Mouse (Mus musculus) cerebellum, postnatal 25 days (tissue): ENCODE data around the gene Trim9.

ENCODE experiments used
- DNase-seq, 2 experiments: peaks; one replicate each; pipeline ENCODE4 v3.0.0; 2021; ENCODE audit warnings: mixed read lengths in 2 of 2

Trim9 gene

DNA sequence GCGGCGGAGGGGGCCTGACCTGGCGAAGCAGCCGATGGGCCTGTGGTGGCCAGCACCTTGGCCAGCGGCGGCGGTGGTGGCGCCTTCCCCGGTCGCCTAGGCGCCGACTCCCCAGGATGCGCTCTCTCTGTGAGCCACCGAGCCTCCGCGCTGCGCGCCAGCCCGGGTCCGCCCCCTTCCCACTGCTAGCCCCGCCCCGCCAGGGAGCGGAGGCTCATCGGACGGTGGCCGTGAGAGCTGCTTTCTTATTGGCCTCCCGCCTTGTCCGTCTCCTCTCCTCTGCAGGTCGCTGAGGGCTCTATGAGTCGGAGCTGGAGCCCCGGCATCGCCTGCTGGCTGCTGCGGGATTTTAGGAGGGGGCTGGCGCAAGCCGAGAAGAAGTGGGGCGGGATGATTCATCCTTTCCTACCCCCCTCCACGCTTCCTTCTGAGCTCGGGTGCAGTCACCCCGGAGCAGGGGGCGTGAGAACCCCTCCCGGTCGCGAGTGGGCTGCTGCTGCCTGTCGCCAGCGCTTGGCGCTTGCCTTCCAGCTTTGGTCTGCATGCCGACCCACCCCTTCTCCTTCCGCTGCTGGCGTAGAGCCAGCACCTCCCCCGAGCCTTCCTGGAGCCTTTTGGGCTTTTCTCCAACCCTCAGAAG lies at the start of gene Trim9:
TSS of gene Trim9 (minus strand) at position 413 of the 640 bp plus-strand sequence.
- DNase-seq, result peak; percentile 99

GRCm38 (mm10) chr12:70395061-70395460 lies 47.6 kb upstream of the Trim9 start:
- no peak for DNase-seq

DNA sequence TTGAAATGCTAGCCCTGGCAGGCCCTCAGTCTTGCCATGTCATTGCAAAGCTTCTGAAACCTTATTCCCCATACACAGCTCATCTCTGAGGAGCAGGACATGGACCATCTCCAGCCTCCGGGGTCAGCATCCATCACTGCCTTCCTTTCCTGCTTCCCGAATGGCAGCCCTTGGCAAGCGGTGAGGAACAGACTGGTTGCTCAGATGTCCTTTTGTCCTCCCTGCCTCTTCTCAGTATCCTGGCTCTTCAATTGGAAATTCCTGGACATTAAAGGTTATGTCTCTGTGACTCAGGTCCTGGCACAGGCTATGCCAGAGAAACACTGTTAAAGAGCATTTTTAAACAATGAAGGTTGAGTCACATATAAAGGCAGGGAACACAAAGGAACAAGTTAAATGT lies 43.8 kb upstream of the Trim9 start:
- DNase-seq, result peak; percentile 78 to 82

DNA sequence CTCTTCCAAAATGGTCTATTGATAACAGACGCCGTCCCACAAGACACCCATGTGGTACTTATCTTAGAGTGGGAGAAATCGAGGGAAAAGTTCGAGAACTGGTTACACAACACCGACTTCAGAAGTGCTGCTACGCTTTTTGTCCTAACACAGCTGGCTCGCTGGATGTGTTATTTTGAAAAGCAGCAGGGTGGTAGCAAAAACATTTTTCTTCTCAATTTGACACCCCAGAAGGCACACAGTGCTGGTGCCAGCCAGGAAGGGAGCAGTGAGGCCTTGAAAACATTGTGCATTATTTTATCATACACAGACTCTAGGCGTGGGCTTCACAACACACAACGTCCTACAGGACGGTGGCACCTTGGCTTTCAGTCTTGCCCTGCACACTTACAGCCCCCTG lies 27.6 kb upstream of the Trim9 start:
- no peak for DNase-seq

DNA sequence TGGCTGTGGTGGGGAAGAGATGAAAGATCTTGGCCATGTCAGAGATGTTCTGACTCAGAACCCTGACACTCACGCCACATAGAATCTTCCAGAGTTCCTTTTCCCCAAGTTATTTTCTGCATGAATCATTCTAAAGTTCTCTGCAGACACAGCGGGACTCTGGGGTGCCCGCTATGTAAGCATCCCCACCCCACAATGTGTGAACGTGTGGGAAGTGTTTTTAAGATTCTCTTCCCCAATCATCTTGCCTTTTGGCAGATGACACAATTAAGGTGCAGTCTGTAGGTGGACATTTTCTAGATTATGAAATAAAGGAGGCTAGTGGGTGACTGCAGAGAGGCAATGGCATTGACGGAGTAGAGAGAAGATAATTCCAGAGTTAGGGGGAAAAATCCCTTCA lies 25.5 kb upstream of the Trim9 start:
- no peak for DNase-seq

DNA sequence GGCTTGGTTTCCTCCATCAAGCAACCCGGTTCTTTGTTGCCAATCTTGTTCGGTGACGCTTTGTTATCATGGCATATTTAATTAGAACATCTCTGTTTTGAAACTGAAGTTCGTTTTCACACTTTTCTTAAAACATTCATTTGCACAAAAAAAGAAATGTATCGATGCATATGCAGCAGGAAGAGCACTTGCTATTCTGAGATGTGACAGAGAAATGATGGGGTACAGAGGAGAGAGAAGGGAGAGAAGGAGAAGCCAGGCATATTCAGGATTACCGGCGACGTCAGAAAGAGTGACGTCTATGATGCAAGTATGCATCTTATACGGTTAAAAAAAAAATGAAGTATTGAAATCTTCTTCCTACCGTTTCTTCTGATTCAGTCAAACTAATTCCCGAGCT lies 21.9 kb upstream of the Trim9 start:
- no peak for DNase-seq

GRCm38 (mm10) chr12:70368820-70369219 lies 21.4 kb upstream of the Trim9 start:
- DNase-seq, result peak in 1 of 2 experiments; percentile 14

GRCm38 (mm10) chr12:70367326-70368248 lies 20.2 kb upstream of the Trim9 start:
- DNase-seq, result peak; percentile 63 to 70

- DNase-seq, result no peak
Observed at GRCm38 (mm10) chr12:70363016-70363415, 15.6 kb upstream of the Trim9 start.

- DNase-seq, result no peak
Observed at GRCm38 (mm10) chr12:70360276-70360675, 12.9 kb upstream of the Trim9 start.

GRCm38 (mm10) chr12:70359443-70359842 lies 12.0 kb upstream of the Trim9 start:
- DNase-seq, result no peak

DNA sequence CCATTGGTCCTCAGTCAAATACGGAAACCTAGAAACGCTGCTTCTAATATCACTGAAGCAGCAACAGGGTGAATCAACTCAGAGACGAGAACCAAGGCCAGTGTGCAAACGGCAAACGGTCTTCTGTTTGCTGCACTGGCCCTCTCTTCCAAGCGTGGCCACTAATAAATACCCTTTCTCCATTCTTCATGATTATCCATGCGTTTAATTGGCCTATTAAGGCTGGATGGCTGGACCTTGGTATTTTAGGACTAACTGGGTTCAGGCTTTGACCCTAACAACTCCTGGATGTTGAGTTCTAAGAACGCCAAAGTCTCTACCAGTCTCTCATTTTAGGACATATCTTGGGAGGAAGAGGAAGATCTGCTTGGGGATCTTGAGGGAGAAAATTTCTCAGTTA lies 7.5 kb upstream of the Trim9 start:
- DNase-seq, result no peak

- peak in 1 of 2 experiments; percentile 32 for DNase-seq
Observed at GRCm38 (mm10) chr12:70350490-70350889, 3.1 kb upstream of the Trim9 start.

GRCm38 (mm10) chr12:70349788-70350187 lies 2.4 kb upstream of the Trim9 start:
- DNase-seq, result no peak

DNA sequence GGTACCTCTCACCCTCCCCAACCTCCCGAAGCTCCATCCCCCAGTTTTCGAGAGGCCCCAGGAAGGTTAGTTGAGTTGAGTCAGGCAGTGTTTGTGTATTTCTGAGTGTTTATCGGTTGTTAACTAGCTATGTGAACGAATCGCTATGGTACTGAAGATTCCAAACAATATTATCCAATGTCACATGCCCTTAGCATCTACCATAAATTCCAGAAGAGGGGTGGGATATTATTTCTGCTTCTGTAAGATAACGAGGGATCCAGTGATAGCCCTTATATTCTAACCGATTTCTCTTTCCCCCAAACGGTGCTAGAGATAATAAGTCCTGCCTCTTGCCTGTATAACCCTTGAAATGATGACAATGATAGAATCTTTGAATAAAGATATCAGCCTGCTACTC lies 612 bp upstream of the Trim9 start:
- no peak for DNase-seq

DNA sequence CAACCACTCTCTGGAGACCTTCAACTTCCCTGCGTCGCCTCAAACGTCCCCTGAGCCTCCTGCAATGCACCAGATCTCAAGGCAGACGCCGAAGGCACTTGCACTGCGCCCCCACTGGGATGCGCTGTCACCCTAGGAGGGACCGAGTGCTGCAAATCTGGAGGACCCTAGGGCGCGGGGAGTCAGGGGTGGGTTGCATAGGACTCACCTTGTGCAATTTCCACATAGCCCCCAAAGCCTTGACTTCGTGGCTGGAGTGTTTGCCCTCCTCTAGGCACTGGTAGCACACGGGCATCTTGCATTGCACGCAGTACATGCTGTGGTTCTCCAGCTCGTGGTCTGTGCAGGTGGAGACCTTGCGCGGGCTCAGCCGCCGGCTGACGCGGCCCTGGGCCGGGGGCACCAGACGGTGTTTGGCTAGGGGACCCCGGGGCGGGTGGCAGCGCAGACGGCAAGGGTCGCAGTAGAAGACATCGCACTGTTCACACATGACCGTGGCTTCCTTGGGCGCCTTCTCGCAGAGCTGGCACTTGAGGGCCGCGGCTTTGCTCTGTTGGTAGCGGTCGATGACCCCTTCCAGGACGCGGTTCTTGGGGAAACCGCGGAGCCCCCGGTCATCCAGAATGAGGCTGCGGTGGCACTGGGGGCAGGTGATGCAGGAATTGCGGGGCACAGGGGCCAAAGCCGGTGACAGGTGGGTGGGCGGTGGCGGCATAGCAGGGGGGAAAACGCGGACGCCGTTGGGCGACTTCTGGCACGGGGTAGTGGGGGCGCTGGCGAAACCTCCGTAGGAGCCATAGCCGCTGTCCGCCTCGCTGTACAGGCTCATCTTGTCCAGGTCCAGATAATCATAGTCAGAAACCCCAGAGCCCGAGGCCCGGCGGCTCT lies 1.0 kb downstream of the Trim9 start:
- peak; percentile 86 to 87 for DNase-seq

GRCm38 (mm10) chr12:70345531-70346138 lies 1.8 kb downstream of the Trim9 start:
- peak in 1 of 2 experiments; percentile 68 for DNase-seq

- peak; percentile 54 to 63 for DNase-seq
Observed at GRCm38 (mm10) chr12:70335176-70335575, 12.2 kb downstream of the Trim9 start.

GRCm38 (mm10) chr12:70333253-70333805 lies 14.1 kb downstream of the Trim9 start:
- DNase-seq, result no peak

GRCm38 (mm10) chr12:70329059-70329458 lies 18.4 kb downstream of the Trim9 start:
- no peak for DNase-seq

DNA sequence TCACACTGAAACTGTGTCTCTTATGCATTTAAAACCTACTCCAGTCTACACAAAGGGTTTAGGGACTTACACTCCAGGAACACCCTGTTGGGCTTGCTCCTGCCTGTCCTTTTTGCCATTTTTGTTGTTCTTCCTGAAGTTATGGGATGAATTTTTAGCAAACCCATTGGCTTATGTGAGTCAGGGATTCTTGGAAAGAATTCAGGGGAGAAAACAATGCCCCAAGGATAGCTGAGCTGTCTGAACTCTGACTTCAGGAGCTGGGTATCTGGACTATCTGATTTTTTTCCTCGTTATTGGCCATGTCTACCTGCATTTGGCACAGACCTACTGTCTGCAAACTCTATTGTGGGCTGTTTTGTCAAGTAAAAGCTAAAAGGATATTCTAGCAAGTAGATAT lies 20.5 kb downstream of the Trim9 start:
- DNase-seq, result no peak

DNA sequence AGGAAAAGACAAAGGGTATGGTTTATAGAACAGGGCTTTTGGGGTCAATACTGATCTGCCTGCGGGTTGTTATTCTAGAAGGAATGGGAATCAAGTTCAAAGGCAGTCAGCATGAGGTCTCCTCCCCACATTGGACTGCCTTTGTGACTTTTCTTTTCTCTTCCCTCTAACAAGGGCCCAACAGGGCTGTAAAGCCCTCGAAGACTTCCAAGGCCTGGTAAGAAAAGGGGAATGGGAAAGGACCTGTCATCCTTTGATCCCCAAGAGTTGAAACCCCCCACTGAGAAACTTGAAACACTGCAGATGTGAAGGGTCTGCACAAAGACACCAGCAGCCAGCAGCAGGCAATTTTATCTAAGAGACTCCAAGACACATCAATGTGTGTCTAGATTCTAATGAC lies 21.0 kb downstream of the Trim9 start:
- DNase-seq, result no peak
